Mouse (Mus musculus): ENCODE measurements around the gene Mrgprd.

GRCm38 (mm10) chr7:145268890-145269289 lies 45.7 kb upstream of the Mrgprd start:
- no peak for TF ChIP-seq CTCF (IDR thresholded peaks at IDR 0.05; ENCODE audit: low read depth, low read length)
- no peak for TF ChIP-seq POLR2A (IDR thresholded peaks at IDR 0.05; ENCODE audit: extremely low read depth, insufficient read depth, low read length)

All from liver, adult 2 months (tissue).